Mouse (Mus musculus): ENCODE data around the gene Acox3.
A peak's percentile ranks its signal among the peaks of the same experiment; 100 is the strongest.

Acox3 gene

DNA sequence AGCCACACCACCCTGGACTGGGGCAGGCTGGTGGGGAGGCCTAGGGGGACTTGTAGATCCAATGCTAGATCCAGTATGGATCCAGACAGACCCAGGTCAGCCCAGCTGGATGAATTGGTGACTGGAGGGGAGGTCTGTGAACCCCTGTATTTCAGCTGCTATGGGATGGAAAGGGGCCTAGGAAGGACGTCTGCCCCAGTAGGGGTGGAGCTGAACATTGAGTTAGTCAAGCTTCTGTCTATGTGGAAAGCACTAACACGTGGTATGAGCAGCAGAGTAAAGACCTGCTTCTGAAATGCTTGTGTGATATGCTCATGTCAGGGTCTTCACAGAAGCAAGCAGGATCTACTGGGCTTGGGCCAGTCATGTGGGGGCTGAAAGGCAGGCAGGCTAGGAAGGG lies 65.4 kb downstream of the Acox3 start:
- DNase-seq (ENCODE audit: low read depth, low spot score) = no peak

DNA sequence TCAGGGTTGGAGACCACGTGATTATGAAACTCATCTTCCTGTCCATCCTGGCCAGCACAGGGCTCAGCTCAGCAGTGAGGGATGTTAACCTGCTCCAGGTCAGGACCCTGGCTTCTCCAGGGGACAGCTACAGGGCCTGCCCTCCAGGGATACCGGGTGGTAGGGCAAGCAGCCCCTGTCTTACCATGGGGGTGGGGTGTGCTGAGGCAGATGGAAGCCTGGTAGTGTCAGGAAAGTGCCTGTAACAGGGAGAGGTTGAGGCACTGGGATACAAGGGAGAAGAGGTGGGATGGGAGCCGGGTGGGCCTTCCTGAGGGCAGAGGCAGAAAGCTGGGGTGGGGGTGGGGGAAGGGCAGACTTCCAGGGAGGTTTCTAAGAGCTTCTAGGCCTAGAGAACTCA lies 69.5 kb downstream of the Acox3 start:
- no peak for DNase-seq (ENCODE audit: low read depth, low spot score)

DNA sequence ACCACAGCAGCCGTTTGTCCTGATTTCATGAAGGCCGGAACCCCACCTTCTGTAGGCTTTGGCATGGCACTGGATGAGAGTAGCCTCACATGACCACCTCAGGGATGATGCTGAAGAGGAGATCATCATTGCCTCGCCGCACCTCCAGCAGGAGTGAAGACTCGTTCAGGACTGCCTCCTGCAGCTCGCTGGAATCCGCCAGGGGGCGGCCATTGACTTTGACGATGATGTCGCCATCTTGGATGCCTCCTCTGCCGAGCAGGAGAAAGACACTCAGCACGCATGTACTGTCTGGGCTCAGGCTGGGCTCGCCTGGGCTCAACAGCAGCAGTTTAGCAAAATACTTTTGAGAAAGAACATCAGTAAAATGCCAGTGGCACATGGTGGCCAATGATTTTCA lies 70.0 kb downstream of the Acox3 start:
- DNase-seq (ENCODE audit: low read depth, low spot score) = peak; percentile 85

DNA sequence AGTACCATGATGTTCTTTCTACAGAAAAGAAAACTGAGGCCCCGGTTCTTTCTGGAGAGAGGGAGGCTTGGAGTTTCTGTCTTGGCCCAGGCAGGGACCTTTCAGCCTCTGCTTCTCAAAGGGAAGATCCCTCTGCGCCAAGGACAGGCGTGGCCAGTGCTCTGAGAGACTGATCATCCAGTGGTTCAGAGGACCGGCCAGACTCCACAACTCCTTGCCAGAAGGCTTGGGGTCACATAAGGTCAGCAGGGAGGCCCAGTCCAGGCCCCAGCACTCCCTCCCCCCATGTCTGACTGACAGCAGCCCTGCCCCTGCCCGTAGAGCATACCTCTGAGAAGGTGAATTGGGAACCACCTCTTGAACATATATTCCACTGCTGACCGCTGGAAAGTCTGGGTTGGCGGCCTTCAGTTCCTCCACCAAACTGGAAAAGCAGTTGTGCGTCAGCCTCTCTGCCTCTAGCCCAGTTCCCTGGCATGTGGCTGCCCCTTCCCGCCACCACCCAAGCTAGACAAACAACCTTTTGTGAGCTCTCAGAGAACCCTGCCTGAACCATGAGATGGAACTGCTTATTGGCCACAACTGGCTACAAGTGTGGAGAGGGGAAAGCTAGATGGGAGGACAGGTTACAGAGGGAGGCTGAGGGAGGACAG lies 71.0 kb downstream of the Acox3 start:
- DNase-seq (ENCODE audit: low read depth, low spot score) = no peak

DNA sequence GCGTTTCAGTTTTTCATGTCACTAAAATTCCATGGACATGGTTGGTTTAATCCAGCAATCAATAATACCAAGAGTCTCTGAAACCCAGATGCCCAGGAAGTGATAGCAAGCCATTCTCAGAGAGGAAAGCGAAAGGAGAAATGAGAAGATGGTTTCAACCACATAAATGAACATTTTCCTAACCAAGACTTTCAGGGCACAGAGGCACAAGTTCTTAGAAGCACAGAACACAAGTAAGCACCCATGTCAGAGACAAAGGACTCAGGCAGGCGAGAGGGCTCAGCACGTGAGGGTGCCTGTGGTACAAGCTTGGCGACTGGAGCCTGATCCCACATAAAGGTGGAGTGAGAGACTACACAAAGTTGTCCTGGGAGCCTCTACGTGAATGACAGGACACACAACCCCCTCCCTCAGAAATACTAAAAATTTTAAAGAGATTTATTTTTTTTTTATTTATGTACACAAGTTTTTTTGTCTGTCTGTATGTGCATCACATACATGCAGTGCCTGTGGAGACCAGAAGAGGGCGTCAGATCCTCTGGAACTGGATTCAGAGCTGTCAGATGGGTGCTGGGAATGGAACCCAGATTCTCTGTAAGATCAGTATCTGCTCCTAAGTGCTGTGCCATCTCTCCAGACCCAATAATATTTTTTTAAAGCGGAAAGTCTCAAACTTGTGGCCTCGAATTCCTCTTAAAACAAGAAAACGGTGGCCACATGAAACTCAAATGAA lies 73.1 kb downstream of the Acox3 start:
- peak; percentile 52 for DNase-seq (ENCODE audit: low read depth, low spot score)

DNA sequence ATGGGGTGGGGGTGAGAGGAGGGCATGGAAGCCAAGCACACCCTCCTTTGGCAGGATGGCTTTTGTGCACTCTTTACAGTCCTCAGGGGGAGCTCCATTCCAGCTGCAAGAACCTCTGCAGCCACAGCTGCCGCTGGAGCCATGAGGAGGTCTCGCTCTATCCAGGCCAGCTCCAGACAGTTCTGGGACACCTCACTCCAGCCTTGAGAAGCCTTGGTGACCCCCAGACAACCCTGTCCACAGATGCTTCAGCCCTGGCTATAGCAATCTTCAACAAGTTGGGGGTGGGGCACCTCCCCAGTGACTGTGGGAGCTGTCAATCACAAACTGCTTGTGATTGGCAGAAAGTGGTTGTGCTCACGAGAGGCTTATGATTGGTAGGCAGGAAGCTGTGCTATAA lies 76.7 kb downstream of the Acox3 start:
- DNase-seq (ENCODE audit: low read depth, low spot score) = no peak

DNA sequence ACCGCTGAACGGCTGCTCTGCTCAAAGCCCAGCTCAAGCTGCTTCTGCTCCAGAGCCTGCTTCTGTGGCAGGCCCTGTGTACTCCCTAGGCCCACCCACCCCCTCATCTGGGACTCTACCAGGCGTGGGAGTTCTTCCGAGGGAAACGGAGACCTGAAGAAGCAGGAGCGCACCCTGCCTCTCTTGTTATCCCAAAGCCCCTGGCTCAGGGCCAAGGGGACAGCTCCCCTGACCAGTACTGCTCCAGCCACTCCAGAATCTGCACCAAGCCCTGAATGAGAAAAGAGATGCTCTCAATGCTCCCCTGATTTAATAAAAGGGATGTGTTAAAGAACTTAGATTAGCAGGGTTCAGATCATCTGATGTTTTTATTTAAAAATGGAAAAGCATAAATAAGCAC lies 78.4 kb downstream of the Acox3 start:
- no peak for DNase-seq (ENCODE audit: low read depth, low spot score)

DNA sequence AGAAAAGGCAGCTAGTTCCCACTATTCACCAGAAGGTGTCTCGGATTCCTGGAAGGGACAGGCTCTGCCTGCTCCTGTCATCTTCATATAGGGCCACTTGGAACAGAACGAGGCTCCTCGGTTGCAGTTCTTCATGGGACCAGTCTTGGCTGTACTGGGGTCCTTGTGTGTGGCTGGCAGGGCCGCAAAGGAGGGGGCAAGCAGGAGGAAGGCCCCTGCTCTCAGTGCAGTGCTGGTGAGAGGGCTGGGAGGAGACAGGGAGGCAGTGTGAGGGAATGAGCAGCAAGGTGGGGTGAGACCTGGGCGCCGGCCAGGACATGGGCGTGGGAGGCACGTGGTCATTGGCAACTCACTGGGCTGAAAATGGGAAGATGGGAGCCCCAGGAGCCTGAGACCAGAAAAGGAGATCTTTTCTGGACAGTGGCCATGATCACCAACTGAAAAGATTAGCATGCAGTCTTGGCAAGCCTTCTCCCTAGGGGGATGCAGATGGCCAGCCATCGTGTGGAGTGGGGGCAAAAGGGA lies 79.2 kb downstream of the Acox3 start:
- no peak for DNase-seq (ENCODE audit: low read depth, low spot score)

Measured in ZHBTc4 (cell line).